Mouse (Mus musculus): ENCODE data around the gene Fam192a.
A peak's percentile ranks its signal among the peaks of the same experiment; 100 is the strongest.

The Fam192a gene

GRCm38 (mm10) chr8:94574159-94574907 lies 27.5 kb downstream of the Fam192a start:
- no peak for DNase-seq (ENCODE audit: extremely low read depth, insufficient read length, low spot score)

- DNase-seq (ENCODE audit: extremely low read depth, insufficient read length, low spot score), result peak; percentile 53
These were observed 29.9 kb downstream of the Fam192a start for GRCm38 (mm10) chr8:94571896-94572295.

- DNase-seq (ENCODE audit: extremely low read depth, insufficient read length, low spot score), result no peak
These were observed 32.4 kb downstream of the Fam192a start for GRCm38 (mm10) chr8:94569419-94569818.

GRCm38 (mm10) chr8:94568098-94568497 lies 33.7 kb downstream of the Fam192a start:
- no peak for DNase-seq (ENCODE audit: extremely low read depth, insufficient read length, low spot score)

GRCm38 (mm10) chr8:94567159-94567849 lies 34.5 kb downstream of the Fam192a start:
- no peak for DNase-seq (ENCODE audit: extremely low read depth, insufficient read length, low spot score)

- DNase-seq (ENCODE audit: extremely low read depth, insufficient read length, low spot score), result no peak
These were observed 35.2 kb downstream of the Fam192a start for GRCm38 (mm10) chr8:94566446-94567158.

GRCm38 (mm10) chr8:94566033-94566432 lies 35.8 kb downstream of the Fam192a start:
- no peak for DNase-seq (ENCODE audit: extremely low read depth, insufficient read length, low spot score)

GRCm38 (mm10) chr8:94564421-94564820 lies 37.4 kb downstream of the Fam192a start:
- no peak for DNase-seq (ENCODE audit: extremely low read depth, insufficient read length, low spot score)

GRCm38 (mm10) chr8:94561256-94561655 lies 40.5 kb downstream of the Fam192a start:
- DNase-seq (ENCODE audit: extremely low read depth, insufficient read length, low spot score), result no peak

GRCm38 (mm10) chr8:94557281-94557680 lies 44.5 kb downstream of the Fam192a start:
- DNase-seq (ENCODE audit: extremely low read depth, insufficient read length, low spot score), result peak; percentile 30

- DNase-seq (ENCODE audit: extremely low read depth, insufficient read length, low spot score), result peak; percentile 53
These were observed 49.1 kb downstream of the Fam192a start for GRCm38 (mm10) chr8:94552696-94553095.

GRCm38 (mm10) chr8:94551471-94552422 lies 50.0 kb downstream of the Fam192a start:
- peak; percentile 72 for DNase-seq (ENCODE audit: extremely low read depth, insufficient read length, low spot score)

- DNase-seq (ENCODE audit: extremely low read depth, insufficient read length, low spot score), result no peak
These were observed 51.8 kb downstream of the Fam192a start for GRCm38 (mm10) chr8:94549998-94550397.

- DNase-seq (ENCODE audit: extremely low read depth, insufficient read length, low spot score), result no peak
These were observed 52.3 kb downstream of the Fam192a start for GRCm38 (mm10) chr8:94549482-94549881.

- no peak for DNase-seq (ENCODE audit: extremely low read depth, insufficient read length, low spot score)
These were observed 52.8 kb downstream of the Fam192a start for GRCm38 (mm10) chr8:94549041-94549440.

- DNase-seq (ENCODE audit: extremely low read depth, insufficient read length, low spot score), result no peak
These were observed 57.8 kb downstream of the Fam192a start for GRCm38 (mm10) chr8:94543981-94544380.

- DNase-seq (ENCODE audit: extremely low read depth, insufficient read length, low spot score), result peak; percentile 21
These were observed 60.7 kb downstream of the Fam192a start for GRCm38 (mm10) chr8:94540889-94541795.

- no peak for DNase-seq (ENCODE audit: extremely low read depth, insufficient read length, low spot score)
These were observed 61.8 kb downstream of the Fam192a start for GRCm38 (mm10) chr8:94540025-94540424.

GRCm38 (mm10) chr8:94537456-94537855 lies 64.3 kb downstream of the Fam192a start:
- DNase-seq (ENCODE audit: extremely low read depth, insufficient read length, low spot score), result peak; percentile 36

Data from 3134 (cell line).